Mouse (Mus musculus) cerebellum, adult 8-10 months (tissue): ENCODE measurements around the gene Gcnt7.
A peak's percentile ranks its signal among the peaks of the same experiment; 100 is the strongest.

Experiments
- DNase-seq: peaks from one replicate; pipeline ENCODE4 v3.0.0; 2022

The Gcnt7 gene

DNA sequence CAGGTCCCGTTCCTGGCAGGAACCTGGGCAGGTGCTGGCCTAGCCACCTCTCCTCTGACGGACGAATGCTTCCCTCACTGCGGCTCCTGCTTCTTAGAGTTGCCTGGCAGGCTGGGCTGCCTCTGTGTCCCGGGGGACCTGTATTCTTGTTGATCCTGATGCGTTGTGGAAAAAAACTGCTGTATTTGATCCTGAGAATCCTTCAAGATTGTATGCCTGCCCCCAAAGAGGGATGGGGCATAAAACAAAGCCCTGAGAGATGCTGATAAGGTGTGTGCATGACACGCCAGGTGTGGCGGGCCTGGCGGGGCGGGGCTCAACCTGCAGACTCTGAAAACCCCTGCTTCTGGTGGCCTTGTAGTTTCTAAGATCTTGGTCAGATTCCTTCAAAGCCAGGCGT is at the start of gene Gcnt7:
Gcnt7 (minus strand) TSS at position 101 of the 400 bp plus-strand sequence.
- no peak for DNase-seq

- no peak for DNase-seq
Measured at GRCm38 (mm10) chr2:172506121-172506520, 47.7 kb upstream of the Gcnt7 start.

- DNase-seq = no peak
Measured at GRCm38 (mm10) chr2:172502168-172502567, 43.8 kb upstream of the Gcnt7 start.

DNA sequence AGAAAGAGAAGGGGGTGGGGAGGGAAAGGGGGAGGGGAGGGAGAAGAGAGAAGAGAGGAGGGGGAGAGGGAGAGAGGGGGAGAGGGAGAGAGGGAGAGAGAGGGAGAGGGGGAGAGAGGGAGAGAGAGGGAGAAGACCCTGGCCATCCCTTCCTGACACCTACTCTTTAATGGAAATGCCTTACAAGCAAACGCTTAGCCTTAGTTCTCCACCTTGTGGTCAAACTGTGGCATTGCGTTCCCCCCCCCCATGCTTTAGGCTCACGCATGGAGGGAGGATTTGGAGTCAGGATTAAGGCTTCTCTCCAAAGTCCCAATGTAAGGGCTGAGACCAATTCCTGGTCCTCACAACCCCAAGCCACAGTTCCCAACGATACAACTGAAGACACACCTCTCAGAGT is 42.9 kb upstream of the Gcnt7 start:
- peak; percentile 3 for DNase-seq

DNA sequence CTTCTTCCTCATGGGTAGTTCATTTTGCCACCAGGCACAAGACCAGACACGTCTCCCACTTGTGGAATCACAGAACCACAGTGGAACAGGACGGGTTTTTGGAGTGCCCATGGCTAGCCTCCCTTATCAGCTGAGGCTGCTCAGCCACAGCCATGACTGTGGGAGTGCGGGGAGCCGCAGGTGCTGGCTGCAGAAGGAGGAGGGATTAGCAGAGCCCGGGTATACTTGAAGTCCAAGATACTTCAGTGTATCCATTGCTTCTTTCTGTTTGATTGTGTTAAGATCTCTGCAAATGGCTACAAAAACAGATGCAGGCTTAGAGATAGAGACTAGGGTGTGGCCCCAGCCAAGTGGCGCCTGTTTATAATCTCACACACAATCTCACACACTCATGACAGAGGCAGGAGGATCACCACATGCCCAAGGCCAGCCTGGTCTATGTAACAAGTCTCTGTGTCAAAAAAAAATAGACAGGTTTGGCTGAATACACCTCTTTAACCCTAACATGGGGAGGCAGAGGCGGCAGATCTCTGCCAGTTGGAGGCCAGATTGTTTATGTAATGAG is 42.4 kb upstream of the Gcnt7 start:
- no peak for DNase-seq

GRCm38 (mm10) chr2:172498823-172499222 is 40.4 kb upstream of the Gcnt7 start:
- DNase-seq = no peak

DNA sequence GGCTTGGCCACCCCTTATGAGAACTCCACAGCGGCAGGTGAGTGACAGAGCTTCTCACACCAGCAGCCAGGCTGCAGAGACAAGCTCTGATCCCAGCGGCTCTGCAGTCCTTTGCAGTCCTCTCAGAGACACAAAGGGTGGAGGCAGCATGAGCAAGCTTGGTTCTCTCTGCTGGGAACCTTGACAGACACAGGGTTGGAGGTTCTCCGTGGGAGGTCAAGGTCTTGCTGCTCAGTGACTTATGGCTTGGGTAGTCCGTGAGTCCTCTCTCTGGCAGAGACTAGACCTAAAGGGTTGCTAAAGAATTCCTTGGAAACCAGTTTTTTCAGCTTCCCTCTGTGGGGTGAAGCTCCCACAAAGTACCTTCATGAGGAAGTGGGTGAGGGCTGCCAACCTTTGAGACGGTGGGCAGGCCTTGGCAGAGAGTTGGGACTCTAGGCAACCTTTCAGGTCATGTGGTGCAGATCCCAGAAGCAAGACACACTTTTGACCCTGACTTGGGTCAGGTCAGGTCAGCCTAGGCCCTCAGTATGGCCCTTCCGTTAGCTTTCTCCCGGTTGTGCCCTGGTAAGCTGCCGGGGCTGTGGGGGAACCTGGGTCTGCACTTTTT is 38.4 kb upstream of the Gcnt7 start:
- no peak for DNase-seq

DNA sequence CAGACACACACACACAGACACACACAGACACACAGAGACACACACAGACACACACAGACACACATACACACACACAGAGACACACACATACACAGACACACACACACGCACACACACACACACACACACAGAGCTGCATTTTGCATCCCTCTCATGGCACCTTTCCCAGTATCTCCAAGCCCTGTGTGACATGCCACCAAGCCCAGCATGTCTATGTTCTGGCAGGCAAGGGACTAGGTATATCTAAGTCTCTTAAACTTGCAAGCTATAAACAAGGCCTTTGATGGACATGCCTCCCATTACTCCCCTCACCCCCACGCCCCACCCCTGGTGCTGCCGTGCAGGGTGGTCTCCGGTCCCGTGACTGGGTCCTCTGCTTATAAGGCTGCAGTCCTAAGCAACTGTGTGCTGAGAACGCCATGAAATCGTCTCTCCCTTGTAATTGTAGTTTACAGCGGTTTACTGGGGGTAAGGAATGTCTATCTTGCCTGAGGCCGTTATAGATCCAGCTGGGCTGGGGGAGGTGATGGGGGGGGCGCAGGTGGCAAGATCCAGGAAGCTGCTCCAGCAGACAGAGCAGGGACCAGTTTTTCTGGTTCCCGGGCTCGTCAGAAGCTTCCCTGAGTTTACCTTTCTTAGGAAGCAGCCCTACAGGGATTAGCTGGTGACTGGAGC is 26.4 kb upstream of the Gcnt7 start:
- no peak for DNase-seq

DNA sequence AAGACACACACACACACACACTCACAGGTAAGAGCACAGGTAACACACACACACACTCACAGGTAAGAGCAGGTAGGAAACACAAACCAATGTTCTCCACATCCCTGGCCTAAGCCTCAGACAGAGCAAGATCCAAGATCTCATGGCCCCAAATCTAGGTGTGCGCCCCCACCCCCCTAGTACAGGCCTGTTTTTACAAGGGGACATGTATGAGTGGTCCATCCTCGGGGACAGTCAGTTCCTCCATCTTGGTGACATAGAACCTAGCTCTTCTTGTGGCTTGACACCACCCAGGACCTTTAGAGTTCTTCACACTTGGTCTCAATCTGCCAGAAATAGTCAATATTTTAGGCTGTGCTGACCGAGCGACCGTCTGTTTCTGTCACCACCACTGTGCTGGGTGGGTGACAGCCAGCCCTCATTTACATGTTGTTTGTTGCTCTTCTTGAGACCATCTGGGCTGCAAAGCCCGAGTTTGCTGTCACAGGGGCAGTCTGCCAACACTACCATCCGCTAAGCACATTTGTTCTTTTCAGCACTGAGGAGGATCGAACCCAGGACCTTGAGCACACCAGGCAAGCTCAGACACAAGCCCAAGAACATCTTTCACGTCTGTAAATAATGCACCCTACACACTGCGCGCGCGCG is 25.5 kb upstream of the Gcnt7 start:
- no peak for DNase-seq

- no peak for DNase-seq
Measured at GRCm38 (mm10) chr2:172481654-172482385, 23.4 kb upstream of the Gcnt7 start.

DNA sequence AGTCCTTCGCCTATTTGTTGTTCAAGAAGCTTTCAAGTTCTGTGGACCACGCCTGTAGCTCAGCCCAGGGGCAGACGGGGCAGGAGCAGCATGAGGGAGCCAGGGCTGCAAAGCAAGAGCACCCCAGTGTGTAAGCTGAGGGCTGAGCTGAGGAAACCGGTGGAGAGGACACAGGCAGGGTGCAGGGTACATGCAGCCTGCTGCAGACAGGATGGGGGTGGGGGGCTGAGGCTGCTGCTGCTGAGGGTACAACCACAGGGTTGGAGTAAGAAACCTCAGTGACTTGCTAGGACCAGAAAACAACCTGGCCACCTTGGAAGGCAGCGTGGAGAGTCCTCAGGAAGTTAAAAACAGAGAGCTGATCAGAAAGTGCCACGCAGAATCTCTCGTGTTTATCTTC is 21.9 kb upstream of the Gcnt7 start:
- no peak for DNase-seq

GRCm38 (mm10) chr2:172477860-172478259 is 19.5 kb upstream of the Gcnt7 start:
- peak; percentile 20 for DNase-seq

DNA sequence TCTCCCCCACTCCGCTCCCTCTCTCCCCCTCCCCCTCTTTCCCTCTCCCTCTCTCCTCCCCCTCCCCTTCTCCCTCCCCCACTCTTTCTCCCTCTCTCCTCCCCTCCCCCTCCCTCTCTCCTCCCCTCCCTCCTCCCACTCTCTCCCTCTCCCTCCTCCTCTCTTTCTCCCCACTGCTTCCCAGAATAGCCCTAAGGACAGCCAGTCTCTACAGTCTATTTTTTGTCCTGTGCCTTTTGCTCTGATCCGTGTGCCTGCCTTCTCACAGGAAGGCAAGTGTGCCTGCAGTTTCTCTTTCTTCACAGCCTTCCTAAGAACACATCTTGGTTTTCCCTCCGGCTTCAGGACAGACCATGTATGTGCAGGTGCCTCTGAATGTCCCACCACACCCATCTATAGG is 19.0 kb upstream of the Gcnt7 start:
- DNase-seq = no peak

DNA sequence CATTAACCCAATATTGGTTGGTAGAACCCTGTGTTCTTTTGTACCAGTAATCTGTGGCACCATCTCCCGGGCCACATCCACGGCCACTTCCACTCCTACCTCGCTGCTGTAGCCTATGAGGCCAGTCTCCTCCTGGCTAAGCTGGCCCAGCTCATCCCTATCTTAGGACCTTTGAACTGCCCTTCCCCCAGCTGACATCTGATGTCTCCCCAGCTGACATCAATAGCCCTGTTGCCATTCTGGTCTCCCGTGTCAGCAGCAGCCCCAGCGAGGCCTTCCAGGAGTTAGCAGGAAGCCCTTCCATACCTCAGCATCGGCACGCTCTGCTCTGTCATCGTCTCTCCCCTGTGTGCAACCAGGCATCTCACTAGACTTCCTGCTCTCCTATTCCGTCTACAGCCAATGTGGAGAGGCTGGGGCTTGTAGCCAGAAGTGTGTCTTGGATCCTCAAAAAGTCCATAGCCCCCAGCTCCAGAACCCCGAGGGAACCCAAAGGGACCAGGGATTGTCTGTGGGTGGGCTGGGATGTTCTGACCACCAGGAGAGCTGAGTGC is 18.4 kb upstream of the Gcnt7 start:
- DNase-seq = no peak

DNA sequence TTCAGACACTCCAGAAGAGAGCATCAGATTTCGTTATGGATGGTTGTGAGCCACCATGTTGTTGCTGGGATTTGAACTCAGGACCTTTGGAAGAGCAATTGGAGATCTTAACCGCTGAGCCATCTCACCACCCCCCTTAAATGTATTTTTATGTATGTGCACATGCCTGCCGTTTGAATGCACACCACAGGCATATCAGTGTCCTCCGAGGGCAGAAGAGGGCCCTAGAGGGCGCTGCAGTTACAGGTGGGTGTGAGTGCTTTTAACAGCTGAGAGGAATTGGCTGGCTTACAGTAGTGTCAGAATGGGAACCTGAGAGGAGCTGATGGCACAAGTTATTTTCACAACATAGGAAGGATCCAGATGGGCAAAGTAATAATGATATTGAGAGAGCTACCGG is 16.6 kb upstream of the Gcnt7 start:
- DNase-seq = no peak

GRCm38 (mm10) chr2:172473591-172473990 is 15.2 kb upstream of the Gcnt7 start:
- DNase-seq = no peak

- DNase-seq = no peak
Measured at GRCm38 (mm10) chr2:172472318-172472717, 13.9 kb upstream of the Gcnt7 start, which contains the start of gene Fam209. Fam209 (plus strand) TSS chr2:172472520.

DNA sequence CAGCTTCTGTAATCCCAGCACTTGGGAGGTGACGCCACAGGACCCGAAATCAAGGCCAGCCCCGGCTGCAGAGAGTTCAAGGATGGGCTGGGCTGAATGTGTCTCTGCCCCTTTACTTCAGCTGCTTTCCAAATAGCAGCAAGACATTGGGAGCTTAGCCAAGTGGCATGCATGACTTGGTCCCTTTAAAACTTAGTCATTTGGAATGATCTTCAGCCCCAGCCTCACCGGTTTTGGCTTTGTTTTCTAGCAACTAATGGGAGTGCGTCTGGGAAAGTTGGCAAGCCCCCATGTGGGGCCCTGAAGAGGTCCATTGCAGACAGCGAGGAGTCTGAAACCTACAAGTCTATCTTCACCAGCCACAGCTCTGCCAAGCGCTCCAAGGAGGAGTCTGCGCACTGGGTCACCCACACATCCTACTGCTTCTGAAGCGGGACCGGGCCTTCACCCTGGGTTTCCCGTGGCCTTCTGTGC is 10.0 kb upstream of the Gcnt7 start:
- no peak for DNase-seq

GRCm38 (mm10) chr2:172467206-172467605 is 8.8 kb upstream of the Gcnt7 start:
- DNase-seq = no peak

DNA sequence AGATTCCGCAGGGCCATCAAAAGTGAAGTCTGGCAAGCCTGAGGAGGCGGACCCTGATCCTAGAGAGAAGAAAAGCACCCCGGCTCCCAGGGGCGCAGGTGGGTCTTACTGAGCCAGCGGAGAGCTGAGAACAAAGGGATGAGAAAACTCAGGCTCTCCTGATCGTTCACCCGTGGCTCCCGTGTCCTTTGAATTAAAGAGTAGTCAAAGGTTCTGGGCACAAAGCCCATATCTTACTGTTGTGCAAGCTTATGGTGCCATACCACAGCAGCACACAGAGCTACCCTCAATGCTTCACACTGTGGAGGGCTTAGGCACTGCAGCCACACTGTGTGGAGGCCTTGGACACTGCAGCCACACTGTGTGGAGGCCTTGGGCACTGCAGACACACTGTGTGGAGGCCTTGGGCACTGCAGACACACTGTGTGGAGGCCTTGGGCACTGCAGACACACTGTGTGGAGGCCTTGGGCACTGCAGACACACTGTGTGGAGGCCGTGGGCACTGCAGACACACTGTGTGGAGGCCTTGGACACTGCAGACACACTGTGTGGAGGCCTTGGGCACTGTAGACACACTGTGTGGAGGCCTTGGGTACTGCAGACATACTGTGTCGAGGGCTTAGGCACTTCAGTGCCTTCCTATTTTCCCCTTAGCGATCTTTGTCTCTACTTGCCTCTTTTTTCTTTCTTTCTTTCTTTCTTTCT is 8.2 kb upstream of the Gcnt7 start:
- no peak for DNase-seq

DNA sequence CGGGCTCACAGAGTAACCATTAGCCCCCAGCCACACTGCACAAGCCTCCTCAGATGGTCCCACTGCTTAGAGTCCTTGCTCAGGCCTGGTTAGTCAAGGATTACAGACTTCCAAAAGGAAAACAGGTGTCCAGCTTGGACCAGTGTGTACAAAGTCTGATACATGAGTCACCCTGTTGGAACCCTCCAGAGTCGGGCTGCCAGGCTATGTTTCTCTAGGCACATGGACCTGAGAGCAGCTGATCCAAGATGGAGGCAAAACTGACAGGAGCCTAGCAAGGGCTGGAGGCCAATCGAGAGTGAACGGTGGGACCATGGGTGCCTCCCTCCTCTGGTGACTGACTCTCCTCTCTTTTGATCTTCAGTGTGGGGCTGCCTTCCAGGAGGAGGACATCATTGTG is 4.4 kb upstream of the Gcnt7 start:
- DNase-seq = no peak

DNA sequence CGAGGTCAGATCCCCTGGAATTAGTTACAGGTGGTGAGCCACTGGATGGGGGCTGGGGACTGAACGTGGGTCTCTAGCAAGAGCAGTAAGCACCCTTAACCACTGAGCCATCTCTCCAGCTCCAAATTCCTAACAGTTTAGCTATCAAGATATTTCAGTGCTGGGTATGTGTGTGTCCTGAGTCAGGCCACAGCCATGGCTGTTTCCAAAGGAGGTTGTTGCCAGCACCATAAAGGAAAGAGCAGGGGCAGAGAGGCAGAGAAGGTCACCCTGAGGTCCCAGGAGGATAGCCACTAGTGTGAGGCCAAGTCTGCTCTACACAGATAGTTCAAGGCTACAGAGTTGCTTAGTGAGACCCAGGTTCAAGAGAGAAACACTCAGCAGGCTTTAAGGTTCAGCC is 2.3 kb upstream of the Gcnt7 start:
- DNase-seq = no peak
